Mouse (Mus musculus) adrenal gland, postnatal 4 days (tissue): ENCODE measurements around the gene Pcyox1. TPM values are rescaled to one million over a fixed set of nuclear protein-coding genes. Genes with fewer than 3 reads are reported as not detected.
A peak's percentile ranks its signal among the peaks of the same experiment; 100 is the strongest.
"Not testable (repeated sequence)": the region's sequence is repeated elsewhere in the genome, so short reads cannot be mapped to it uniquely, and the experiment has no call there.

ENCODE experiments used
- DNase-seq, 2 experiments: peaks; one replicate each; pipeline ENCODE4 v3.0.0; 2021 to 2022; ENCODE audit warnings: low spot score in 2 of 2, mixed read lengths in 2 of 2
- total RNA-seq, 2 experiments: library from RNA; stranded (reverse); gene quantifications; 2 replicates each; pipeline ENCODE4 v1.2.3; 2021

Gene Pcyox1
- total RNA-seq, 2 experiments from 2014 or later = 180 to 205 TPM

DNA sequence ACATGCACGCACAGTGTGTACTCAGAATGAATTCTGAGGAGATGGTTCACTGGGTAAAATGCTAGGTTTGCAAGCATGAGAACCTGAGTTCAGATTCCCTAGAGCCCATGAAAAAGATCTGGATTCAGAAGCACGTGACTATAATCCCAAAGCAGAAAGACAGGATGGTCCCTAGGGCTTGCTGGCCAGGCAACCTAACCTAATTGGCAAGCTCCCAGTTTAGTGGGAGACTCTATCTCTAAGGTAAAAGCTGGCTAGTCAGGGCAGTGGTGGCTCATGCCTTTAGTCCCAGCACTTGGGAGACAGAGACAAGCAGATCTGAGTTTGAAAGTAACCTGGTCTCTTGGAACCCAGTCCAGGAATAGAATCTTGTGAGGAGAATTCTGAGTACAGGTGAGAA is 2.0 kb upstream of the Pcyox1 start:
- no peak for DNase-seq

DNA sequence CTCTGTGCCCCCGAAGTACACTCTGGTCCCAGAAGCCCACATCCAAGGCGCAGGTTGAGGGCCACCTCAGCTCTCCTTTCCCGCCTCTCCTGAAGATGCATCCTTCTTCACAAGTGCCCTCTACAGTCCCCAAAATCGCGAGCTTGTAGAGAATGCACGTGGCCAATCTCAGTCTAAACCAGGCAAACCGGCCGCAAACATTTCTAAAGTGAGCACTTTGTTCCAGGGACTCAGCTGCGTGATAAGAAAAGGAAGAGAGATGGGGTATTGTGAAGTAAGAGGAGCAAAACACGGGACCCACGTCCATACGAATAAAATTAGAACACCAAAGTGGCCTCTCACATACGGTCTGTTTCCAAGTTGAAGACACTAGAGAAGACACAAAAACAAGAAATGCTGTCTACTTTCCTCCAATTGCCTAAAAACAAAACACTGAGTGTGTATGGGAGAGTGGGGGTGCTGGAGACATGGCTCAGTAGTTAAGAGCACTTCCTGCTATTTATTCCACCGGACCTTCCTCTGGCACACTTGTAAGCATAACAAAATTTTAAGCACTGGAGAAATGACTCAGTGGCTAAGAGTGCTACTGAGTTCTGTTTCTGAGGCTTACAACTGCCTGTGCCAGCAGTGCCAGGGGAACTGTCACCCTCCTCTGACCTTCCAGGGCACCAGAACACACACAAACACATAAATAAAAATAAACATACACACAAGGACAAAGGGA is 465 bp upstream of the Pcyox1 start:
- DNase-seq = no peak

DNA sequence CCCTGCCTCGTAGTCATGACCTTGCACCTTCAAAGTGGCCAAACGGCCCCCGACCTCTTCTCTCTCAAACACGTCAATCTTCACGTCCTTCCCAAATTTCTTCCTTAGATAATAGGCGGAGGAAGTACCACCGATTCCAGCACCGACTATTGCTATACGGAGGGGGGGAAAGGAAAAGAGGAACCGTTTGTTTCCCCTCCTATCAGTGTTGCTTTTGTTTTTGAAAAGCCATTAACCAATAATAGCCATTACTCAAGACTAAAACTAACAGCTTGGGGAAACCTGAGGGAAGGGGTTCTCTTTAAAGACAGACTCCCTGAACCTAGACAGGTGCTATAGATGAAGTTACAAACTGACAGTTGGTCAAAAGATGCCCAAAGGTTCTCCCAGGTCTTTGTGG is 985 bp downstream of the Pcyox1 start:
- DNase-seq = no peak

DNA sequence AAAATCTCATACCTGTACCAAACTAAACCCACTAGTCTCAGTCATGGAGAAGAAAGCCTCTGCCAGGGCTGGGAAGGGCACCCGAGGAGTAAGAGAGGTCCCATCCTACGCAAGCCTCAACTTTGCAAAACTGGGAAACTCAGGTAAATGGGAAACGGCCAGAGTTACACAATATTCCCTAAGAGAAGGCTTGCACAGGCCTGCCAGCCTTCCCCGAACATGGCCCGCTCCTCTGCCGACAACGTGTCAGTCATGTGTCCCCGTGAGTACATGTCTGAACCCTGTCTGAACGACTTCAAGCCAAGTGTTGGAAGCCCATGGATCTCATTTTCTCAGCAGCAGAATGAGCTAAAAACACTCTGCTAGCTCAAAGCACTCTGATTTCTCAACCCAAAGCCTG is 1.9 kb downstream of the Pcyox1 start:
- no peak for DNase-seq

GRCm38 (mm10) chr6:86394078-86394720 is 2.8 kb downstream of the Pcyox1 start:
- no peak for DNase-seq

DNA sequence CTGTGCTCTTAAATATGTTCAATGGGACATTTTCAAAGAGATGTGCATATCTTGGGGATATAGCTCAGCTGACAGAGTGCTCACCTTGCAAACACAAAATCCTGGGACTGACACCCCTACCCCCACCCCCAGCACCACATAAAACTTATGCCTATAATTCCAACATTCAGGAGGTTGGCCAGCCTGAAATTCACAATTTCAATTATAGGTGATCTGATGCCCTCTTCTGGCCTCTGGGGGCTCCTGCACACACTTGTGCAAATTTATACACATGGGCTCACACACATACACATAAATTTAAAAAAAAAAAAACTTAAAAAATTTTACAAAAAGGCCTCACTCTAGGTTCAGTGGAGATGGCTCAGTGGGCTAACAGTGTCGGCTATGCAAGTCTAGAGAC is 3.8 kb downstream of the Pcyox1 start:
- DNase-seq = no peak

DNA sequence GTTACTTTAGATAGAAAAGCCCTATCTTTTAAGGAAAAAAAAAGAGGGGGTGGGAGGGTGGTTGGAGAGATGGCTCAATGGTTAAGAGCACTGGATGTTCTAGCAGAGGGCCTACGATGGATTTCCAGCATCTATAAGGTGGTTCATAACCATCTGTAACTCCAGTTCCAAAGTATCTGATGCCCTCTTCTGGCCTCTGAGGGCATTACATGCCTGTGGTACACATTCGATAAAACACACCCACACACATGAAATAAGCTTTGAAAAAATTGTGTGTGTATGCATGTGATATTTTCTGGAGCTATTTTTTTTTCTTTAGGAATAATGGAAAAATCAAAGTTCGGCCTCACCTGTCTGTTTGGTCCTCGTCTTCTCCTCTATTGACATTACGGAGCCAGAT is 5.6 kb downstream of the Pcyox1 start:
- DNase-seq = no peak

DNA sequence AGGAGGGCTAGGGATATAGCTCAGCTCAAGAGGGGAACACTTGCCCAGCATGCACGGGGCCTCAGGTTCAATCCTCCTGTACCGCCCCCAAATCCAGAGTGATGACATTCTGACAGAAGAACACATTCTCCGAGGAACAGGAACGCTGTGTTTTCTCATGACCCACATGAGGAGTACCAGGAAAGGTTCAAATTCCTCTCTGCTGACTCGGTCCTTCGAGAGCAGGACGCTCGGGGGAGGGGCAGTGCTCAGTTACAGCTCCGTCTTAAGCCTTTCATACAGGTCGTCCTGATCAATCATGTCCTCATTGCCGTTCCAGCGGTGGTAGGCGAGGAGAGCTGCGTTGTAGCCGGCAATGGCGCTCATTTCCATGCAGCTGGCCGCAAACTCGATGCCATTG is 8.5 kb downstream of the Pcyox1 start:
- no peak for DNase-seq

DNA sequence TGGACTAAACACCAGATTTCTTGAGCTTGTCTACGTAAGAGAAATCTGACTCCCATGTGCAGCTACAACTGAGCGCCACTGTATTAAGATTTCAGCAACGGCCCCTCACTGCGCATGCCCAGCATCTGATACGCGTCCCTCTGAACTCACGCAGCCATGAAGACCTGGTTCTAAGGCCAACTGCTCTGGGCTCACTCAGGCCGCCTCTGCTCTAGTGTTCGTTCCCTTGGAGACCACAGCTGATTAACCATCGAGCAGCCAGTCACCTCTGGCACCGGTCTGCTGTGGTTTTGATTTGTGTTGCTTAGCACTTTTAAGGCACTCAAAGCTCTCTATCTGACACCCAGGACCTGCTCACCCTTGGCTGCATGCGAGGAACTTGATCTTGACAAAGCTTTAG is 9.6 kb downstream of the Pcyox1 start:
- DNase-seq = no peak

GRCm38 (mm10) chr6:86385362-86386104 is 11.4 kb downstream of the Pcyox1 start:
- DNase-seq = no peak

DNA sequence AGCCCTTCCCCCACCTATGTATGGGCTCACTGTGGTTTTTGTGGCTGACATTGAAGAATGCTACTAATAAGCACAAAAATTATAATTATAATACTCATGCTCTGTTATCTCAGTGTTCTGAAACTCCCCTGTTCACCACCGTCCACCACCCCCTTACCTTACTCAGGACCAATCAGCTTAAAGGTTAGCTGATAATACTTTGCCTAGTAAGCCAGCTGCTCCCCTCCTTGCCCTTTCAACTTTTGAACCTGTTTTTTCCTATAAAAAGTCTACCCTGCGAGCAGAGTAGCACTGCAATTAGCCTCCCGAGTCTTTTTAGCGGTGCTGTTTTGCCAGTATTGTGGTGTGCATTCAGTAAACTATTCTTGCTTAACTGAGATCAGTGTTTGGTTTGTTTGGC is 12.3 kb downstream of the Pcyox1 start:
- no peak for DNase-seq

DNA sequence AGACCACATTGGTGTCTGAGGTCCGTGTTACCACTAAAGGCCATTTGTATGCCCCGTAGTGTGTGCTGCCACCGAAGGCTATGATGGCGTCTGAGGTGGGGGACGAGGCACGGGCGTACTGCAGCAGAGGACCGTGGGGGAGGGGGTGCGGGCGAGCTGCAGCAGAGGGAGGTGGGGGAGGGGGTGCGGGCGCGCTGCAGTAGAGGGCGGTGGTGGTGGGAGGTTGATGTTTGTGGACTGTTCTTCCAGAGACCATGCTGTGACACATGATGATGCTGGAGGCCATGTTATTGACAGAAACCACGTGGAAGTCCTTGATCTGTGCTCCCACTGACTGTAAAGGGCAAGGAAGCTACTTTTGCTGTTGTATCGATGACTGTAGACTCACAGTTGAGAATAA is 13.6 kb downstream of the Pcyox1 start:
- DNase-seq = no peak

DNA sequence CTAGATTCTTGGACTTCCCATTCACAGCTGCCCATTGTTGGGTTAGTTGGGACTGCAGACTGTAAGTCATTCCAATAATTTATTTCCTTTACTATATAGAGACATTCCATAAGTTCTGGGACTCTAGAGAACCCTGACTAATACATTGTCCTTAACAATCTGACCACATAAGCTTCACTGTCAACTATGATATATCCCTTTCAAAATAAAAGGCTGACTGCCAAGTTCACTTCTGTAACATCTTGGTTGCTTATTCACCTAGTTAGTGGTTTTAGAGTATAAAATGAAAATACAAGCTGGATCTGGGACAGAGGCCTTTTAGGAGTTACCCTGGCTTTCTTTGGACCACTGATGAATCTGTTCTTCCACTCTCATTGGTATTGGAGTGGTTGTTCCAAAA is 14.4 kb downstream of the Pcyox1 start:
- no peak for DNase-seq

DNA sequence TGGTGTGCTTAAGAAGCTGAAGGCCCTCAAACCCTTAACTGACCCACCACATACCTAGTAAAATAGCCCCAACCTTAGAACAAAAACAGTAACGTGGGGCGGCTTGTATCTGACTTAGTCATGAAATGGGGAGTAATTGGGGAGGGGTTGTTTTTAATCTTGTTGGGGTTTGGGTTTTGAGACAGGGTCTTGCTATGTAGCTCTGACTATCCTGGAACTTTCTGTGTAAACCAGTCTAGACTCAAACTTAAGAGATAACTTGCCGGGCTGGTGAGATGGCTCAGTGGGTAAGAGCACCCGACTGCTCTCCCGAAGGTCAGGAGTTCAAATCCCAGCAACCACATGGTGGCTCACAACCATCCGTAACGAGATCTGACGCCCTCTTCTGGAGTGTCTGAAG is 16.8 kb downstream of the Pcyox1 start:
- not testable (repeated sequence) for DNase-seq

- DNase-seq = no peak
These were observed 18.6 kb downstream of the Pcyox1 start for GRCm38 (mm10) chr6:86378341-86378740.

DNA sequence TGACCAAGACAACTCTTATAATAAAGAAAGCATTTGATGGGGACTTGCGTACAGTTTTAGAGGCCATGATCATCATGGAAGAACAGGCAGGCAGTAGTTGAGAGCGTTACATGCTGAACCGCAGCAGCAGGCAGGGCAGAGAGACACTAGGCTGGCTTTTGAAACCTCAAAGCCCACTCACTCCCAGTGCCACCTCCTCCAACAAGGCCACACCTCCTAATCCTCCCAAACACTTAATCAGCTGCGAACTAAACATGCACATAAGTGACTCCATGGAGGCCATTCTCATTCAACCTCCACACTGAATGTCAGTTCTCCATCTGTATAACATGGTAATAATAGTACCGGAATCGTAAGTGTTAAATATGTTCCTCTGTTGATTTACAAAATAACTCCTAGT is 23.4 kb downstream of the Pcyox1 start:
- no peak for DNase-seq

DNA sequence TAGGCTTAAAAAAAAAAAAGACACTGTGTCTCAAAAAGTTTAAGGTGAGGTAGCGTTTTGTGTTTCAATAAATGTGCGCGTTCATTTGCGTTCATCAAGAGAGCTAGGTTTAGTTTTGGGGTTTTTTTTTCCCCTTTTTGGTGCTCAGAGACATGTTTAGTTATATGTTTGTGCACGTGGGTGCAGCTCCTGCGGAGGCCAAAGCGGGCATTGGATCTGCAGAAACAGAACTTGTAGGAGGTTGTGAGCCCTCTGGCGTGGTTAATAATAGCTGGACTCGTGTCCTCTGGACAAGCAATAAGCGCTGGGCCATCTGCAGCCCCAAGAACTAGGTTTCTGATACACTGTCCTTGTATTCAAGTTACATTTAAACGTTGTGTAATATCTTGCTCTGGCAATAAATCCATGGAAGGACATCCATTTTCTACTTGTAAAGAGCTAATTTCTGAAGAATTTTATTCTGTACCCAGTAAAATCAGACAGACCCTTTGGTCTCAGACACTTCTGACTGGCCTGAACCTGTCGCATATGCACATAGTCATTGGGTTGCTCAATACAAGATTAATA is 24.9 kb downstream of the Pcyox1 start:
- no peak for DNase-seq

GRCm38 (mm10) chr6:86371340-86371911 is 25.5 kb downstream of the Pcyox1 start:
- DNase-seq = peak; percentile 84 to 88

GRCm38 (mm10) chr6:86370764-86371339 is 26.1 kb downstream of the Pcyox1 start, which contains the start of gene Snrpg:
Snrpg (plus strand) TSS chr6:86371304.
- no peak for DNase-seq

DNA sequence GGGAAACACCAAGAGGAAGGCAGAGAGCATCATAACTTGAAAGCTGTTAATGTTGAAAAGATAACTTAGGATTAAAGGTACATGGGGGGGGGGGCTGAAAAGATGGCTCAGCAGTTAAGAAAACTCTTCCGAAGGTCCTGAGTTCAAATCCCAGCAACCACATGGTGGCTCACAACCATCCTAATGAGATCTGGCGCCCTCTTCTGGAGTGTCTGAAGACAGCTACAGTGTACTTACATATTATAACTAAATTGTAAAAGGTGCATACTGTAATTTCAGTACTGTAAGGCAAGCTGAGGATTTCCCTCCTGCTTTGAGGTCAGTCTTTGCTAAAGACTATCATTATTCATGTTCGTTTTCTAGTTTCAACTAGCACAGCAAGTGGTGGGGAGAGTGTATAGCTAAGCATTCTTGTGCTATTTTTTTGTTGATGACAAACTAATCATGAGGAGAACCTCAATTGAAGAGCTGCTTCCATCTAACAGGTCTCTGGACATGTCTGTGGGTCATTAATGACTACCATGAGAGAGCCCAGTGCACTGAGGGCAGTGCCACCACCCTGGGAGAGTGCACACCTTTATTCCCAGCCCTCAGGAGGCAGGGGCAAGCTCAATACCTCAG is 26.8 kb downstream of the Pcyox1 start:
- DNase-seq = no peak

GRCm38 (mm10) chr6:86368479-86368878 is 28.5 kb downstream of the Pcyox1 start:
- no peak for DNase-seq
